Mouse (Mus musculus) adrenal gland, postnatal 36 days (tissue): ENCODE results near the gene Uba7. TPM values are rescaled to one million over a fixed set of nuclear protein-coding genes. Genes with fewer than 3 reads are reported as not detected.

Experiments used
- DNase-seq, 2 experiments: peaks; one replicate each; pipeline ENCODE4 v3.0.0; 2021; ENCODE audit warnings: mixed read lengths in 1 of 2
- long read RNA-seq, 2 experiments: library from polyadenylated mRNA; stranded (forward); transcript quantifications; one replicate each; pipeline ENCODE4 v2.0.0; 2021; ENCODE audit warnings: borderline sequencing depth in 2 of 2
- total RNA-seq, 2 experiments: library from RNA; stranded (reverse); gene quantifications; 2 replicates each; pipeline ENCODE4 v1.2.3; 2021

Uba7 gene
- total RNA-seq: 10 to 100 TPM; 15.8 to 21.3 TPM
- long read RNA-seq, experiment 1, partial matches to known transcripts: 2 of 2 reads
- long read RNA-seq, experiment 1, other reads (novel, unspliced or antisense): 0 of 2 reads
- long read RNA-seq, experiment 2, partial matches to known transcripts: 1 of 4 reads
- long read RNA-seq, experiment 2, other reads (novel, unspliced or antisense): 1 of 4 reads

- DNase-seq: peak in 1 of 2 experiments; percentile 35
Observed at GRCm38 (mm10) chr9:107975399-107976386, at the start of gene Uba7. Gene Uba7 (plus strand): TSS chr9:107975505.

- no peak for DNase-seq
Observed at GRCm38 (mm10) chr9:107926920-107927420, 48.3 kb upstream of the Uba7 start.

GRCm38 (mm10) chr9:107927749-107928148 is 47.6 kb upstream of the Uba7 start:
- no peak for DNase-seq

- no peak for DNase-seq
Observed at GRCm38 (mm10) chr9:107928169-107928568, 47.1 kb upstream of the Uba7 start, which contains the start of gene Actl11. Gene Actl11 (plus strand): TSS chr9:107928469.

GRCm38 (mm10) chr9:107932221-107932620 is 43.1 kb upstream of the Uba7 start:
- no peak for DNase-seq

GRCm38 (mm10) chr9:107934146-107934545 is 41.2 kb upstream of the Uba7 start:
- DNase-seq: no peak

GRCm38 (mm10) chr9:107935374-107935773 is 39.9 kb upstream of the Uba7 start, which contains the start of gene Camkv:
Gene Camkv (plus strand): TSS chr9:107935674.
- DNase-seq: no peak

- DNase-seq: peak; percentile 36 to 53
Observed at GRCm38 (mm10) chr9:107935790-107936214, 39.5 kb upstream of the Uba7 start.

GRCm38 (mm10) chr9:107936215-107936822 is 39.0 kb upstream of the Uba7 start:
- DNase-seq: peak in 1 of 2 experiments; percentile 29

- no peak for DNase-seq
Observed at GRCm38 (mm10) chr9:107936831-107937230, 38.5 kb upstream of the Uba7 start.

- DNase-seq: no peak
Observed at GRCm38 (mm10) chr9:107947241-107948194, 27.8 kb upstream of the Uba7 start.

- DNase-seq: no peak
Observed at GRCm38 (mm10) chr9:107949184-107949921, 26.0 kb upstream of the Uba7 start.

GRCm38 (mm10) chr9:107949922-107950235 is 25.4 kb upstream of the Uba7 start, which contains the start of gene Traip:
Gene Traip (plus strand): TSS chr9:107950136.
- no peak for DNase-seq

GRCm38 (mm10) chr9:107950460-107951355 is 24.6 kb upstream of the Uba7 start:
- DNase-seq: peak; percentile 95 to 96

- DNase-seq: no peak
Observed at GRCm38 (mm10) chr9:107955613-107956289, 19.6 kb upstream of the Uba7 start.

- no peak for DNase-seq
Observed at GRCm38 (mm10) chr9:107957141-107957540, 18.2 kb upstream of the Uba7 start.

GRCm38 (mm10) chr9:107959896-107960295 is 15.4 kb upstream of the Uba7 start:
- DNase-seq: peak; percentile 58 to 62

GRCm38 (mm10) chr9:107960928-107961327 is 14.4 kb upstream of the Uba7 start:
- no peak for DNase-seq

GRCm38 (mm10) chr9:107961351-107961762 is 13.9 kb upstream of the Uba7 start:
- DNase-seq: no peak
